Mouse (Mus musculus): ENCODE results near the gene H2-Ob.
"Not testable (repeated sequence)": the region's sequence is repeated elsewhere in the genome, so short reads cannot be mapped to it uniquely, and the experiment has no call there.

The H2-Ob gene

GRCm38 (mm10) chr17:34207456-34207855, 31.2 kb upstream of the H2-Ob start:
- in situ Hi-C loops (cut with MboI, MseI) = no loop called here

- in situ Hi-C loops (cut with MboI, MseI) = no loop called here
Observed at GRCm38 (mm10) chr17:34207866-34208265, 30.8 kb upstream of the H2-Ob start.

- in situ Hi-C loops (cut with MboI, MseI) = no loop called here
Observed at GRCm38 (mm10) chr17:34208421-34208820, 30.3 kb upstream of the H2-Ob start.

GRCm38 (mm10) chr17:34209680-34210079, 29.0 kb upstream of the H2-Ob start:
- in situ Hi-C loops (cut with MboI, MseI) = loop anchor here (5.0 kb wide), 2 partner anchors 37 to 38 kb away; no protein-coding TSS in a partner anchor

GRCm38 (mm10) chr17:34210599-34210998, 28.1 kb upstream of the H2-Ob start:
- in situ Hi-C loops (cut with MboI, MseI) = loop anchor here (5.0 kb wide), 2 partner anchors 37 to 38 kb away; no protein-coding TSS in a partner anchor

- in situ Hi-C loops (cut with MboI, MseI) = loop anchor here (5.0 kb wide), 2 partner anchors 35 to 40 kb away; no protein-coding TSS in a partner anchor
Observed at GRCm38 (mm10) chr17:34211746-34212365, 26.8 kb upstream of the H2-Ob start.

- in situ Hi-C loops (cut with MboI, MseI) = loop anchor here (5.0 kb wide), 2 partner anchors 33 to 42 kb away; no protein-coding TSS in a partner anchor
Observed at GRCm38 (mm10) chr17:34213936-34214335, 24.8 kb upstream of the H2-Ob start.

GRCm38 (mm10) chr17:34215176-34215575, 23.5 kb upstream of the H2-Ob start:
- in situ Hi-C loops (cut with MboI, MseI) = no loop called here

- in situ Hi-C loops (cut with MboI, MseI) = no loop called here
Observed at GRCm38 (mm10) chr17:34217216-34217928, 21.3 kb upstream of the H2-Ob start.

- in situ Hi-C loops (cut with MboI, MseI) = no loop called here
Observed at GRCm38 (mm10) chr17:34217986-34218385, 20.7 kb upstream of the H2-Ob start.

GRCm38 (mm10) chr17:34218675-34219074, 20.0 kb upstream of the H2-Ob start:
- in situ Hi-C loops (cut with MboI, MseI) = no loop called here

- in situ Hi-C loops (cut with MboI, MseI) = not testable (repeated sequence)
Observed at GRCm38 (mm10) chr17:34219096-34219495, 19.6 kb upstream of the H2-Ob start.

GRCm38 (mm10) chr17:34219801-34220200, 18.9 kb upstream of the H2-Ob start:
- in situ Hi-C loops (cut with MboI, MseI) = not testable (repeated sequence)

- in situ Hi-C loops (cut with MboI, MseI) = not testable (repeated sequence)
Observed at GRCm38 (mm10) chr17:34220401-34220800, 18.3 kb upstream of the H2-Ob start.

GRCm38 (mm10) chr17:34224816-34225215, 13.9 kb upstream of the H2-Ob start:
- in situ Hi-C loops (cut with MboI, MseI) = no loop called here

GRCm38 (mm10) chr17:34225426-34225825, 13.3 kb upstream of the H2-Ob start:
- in situ Hi-C loops (cut with MboI, MseI) = no loop called here

GRCm38 (mm10) chr17:34225911-34226310, 12.8 kb upstream of the H2-Ob start:
- in situ Hi-C loops (cut with MboI, MseI) = not testable (repeated sequence)

- in situ Hi-C loops (cut with MboI, MseI) = not testable (repeated sequence)
Observed at GRCm38 (mm10) chr17:34230971-34231370, 7.7 kb upstream of the H2-Ob start.

GRCm38 (mm10) chr17:34232021-34232420, 6.7 kb upstream of the H2-Ob start:
- in situ Hi-C loops (cut with MboI, MseI) = not testable (repeated sequence)

- in situ Hi-C loops (cut with MboI, MseI) = loop anchor here (5.0 kb wide), 1 partner anchor 63 kb away; no protein-coding TSS in a partner anchor
Observed at GRCm38 (mm10) chr17:34234926-34235325, 3.8 kb upstream of the H2-Ob start.

- in situ Hi-C loops (cut with MboI, MseI) = loop anchor here (5.0 kb wide), 1 partner anchor 64 kb away; no protein-coding TSS in a partner anchor
Observed at GRCm38 (mm10) chr17:34236691-34237090, 2.0 kb upstream of the H2-Ob start.

- in situ Hi-C loops (cut with MboI, MseI) = loop anchor here (5.0 kb wide), 1 partner anchor 65 kb away; no protein-coding TSS in a partner anchor
Observed at GRCm38 (mm10) chr17:34237741-34238140, 962 bp upstream of the H2-Ob start.
